Mouse (Mus musculus) megakaryocyte, embryonic 14.5 days (primary cell): ENCODE data around the gene Nrg3.

Experiments used
- FLI1 ChIP-seq: IDR thresholded peaks from 2 replicates; pipeline ENCODE4 v1.6.1; 2012; ENCODE audit warnings: low read length, inconsistent platforms, mixed read lengths
- GATA1 ChIP-seq: IDR thresholded peaks from 3 replicates; pipeline ENCODE4 v1.6.1; 2012; ENCODE audit warnings: mixed read lengths, low read length, inconsistent platforms, borderline replicate concordance

DNA sequence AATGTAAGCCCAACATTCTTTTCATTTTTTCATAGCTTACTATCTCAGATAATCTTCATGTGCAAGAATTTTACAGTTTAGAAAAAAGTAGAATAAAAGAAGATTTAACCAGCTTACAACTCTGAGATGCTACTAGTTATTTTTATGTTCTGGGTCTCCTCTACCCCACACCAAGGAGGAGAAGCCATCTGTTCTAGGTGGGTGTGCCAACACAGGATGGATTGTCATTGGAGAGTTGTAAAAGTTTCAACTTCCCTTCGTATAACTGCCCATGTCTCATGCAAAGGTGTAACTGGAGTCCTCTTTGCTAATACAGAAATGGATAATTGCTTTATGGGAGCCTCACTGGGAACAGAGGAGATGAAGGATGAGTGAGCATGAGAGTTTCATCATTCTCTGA is 393.4 kb downstream of the Nrg3 start:
- no peak for TF ChIP-seq GATA1
- TF ChIP-seq FLI1 = no peak
